Mouse (Mus musculus) cerebral cortex, adult 2 months (tissue): Measurements from ENCODE around the gene Clybl.

Experiments used
- WGBS: fragments of 180-500 bp; shearing (Covaris S2); methylation state at CpG from one replicate; pipeline ENCODE4 v1.1.7; 2018; 5-methylcytosine and 5-hydroxymethylcytosine counted together

The Clybl gene

GRCm38 (mm10) chr14:122359136-122359905 lies 177.8 kb downstream of the Clybl start:
- WGBS, result 60% methylated on average over 23 of the region's 23 CpGs

DNA sequence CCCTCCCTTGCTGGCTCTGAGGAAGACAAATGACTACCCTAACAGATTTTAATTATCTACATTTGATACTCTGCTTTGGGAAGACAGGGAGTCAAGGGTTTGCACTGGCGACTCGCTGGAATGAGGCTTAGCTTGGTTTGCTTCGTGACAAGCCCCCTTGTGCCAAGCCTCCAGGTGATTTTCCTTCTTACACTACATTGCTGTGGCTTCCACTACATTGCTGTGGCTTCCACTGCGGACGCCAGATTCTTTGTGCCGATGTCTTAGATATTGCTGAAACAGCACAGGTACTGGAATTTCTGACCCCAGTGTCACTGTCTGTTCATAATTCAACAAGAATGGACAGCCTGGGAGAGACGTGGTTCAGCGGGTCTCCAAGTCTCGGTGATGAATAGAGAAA lies 180.3 kb downstream of the Clybl start:
- WGBS, result 94% methylated on average over 9 of the region's 9 CpGs

DNA sequence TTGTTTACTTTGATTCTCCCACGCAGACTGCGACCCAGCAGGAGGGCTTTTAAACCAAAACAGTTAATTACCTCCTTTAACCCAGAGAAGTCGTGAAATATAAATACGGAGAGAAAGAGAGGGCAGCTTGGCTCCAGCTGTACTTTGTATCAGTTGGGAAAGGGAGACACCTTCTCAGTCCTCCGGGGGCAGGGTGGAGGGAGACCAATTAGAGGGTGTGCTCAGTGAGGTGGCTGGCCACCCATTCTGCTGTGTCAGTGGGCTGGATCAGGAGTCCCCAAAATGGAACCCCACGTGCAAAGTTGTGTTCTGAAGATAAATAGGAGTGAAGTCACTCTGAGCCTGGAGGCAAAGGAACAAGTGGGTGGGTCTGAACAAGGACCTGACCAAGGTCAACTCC lies 181.7 kb downstream of the Clybl start:
- 45% methylated on average over 6 of the region's 6 CpGs for WGBS

DNA sequence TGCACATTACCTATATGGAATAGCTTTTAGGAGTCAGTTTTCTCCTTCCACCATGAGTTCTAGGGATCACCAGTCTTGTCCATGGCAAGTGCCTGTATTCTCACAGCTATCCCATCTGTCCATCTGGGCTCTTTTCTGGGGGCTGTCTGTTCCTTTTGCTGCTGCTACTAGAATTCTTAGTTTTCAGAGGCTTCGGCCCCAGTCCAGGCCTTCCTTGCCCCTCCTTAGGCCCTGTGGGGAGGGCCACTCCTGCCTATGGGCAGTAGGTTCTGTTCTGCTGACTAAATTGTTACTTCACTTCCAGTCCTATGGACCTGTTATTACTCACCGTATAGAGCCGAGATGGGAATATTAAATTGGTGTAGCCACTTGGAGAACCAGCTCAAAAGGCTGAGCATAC lies 182.5 kb downstream of the Clybl start:
- 98% methylated on average over 3 of the region's 3 CpGs for WGBS

- 65% methylated on average over 28 of the region's 28 CpGs for WGBS
These were observed 185.9 kb downstream of the Clybl start for GRCm38 (mm10) chr14:122367252-122367868.

- WGBS, result 76% methylated on average over 3 of the region's 3 CpGs
These were observed 186.4 kb downstream of the Clybl start for GRCm38 (mm10) chr14:122367882-122368418.

DNA sequence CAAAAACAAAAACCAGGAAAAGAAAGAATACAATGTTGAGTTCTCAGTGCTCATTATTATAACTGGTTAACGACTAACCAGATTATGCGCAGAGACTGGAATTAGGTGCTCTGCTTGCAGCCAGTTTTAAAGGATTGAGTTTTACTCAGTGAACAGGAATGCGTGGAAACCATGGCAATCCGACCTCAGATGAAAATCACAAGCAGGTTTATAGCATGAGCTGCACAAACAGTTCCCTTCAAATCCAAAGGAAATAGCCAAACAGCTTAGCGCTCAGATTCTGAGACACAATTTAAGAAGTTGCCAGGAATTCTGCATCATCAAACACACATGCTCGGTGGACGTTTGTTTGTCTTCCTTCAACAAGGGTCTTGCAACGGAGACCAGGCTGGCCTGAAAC lies 187.0 kb downstream of the Clybl start:
- WGBS, result 72% methylated on average over 8 of the region's 8 CpGs

GRCm38 (mm10) chr14:122371979-122372378 lies 190.5 kb downstream of the Clybl start:
- 81% methylated on average over 5 of the region's 5 CpGs for WGBS

GRCm38 (mm10) chr14:122373458-122373857 lies 192.0 kb downstream of the Clybl start:
- WGBS, result 32% methylated on average over 19 of the region's 19 CpGs

- WGBS, result 29% methylated on average over 9 of the region's 9 CpGs
These were observed 192.9 kb downstream of the Clybl start for GRCm38 (mm10) chr14:122374285-122374997.

GRCm38 (mm10) chr14:122375070-122375811 lies 193.7 kb downstream of the Clybl start:
- 82% methylated on average over 12 of the region's 12 CpGs for WGBS

GRCm38 (mm10) chr14:122376482-122377143 lies 195.1 kb downstream of the Clybl start:
- WGBS, result 70% methylated on average over 9 of the region's 9 CpGs

DNA sequence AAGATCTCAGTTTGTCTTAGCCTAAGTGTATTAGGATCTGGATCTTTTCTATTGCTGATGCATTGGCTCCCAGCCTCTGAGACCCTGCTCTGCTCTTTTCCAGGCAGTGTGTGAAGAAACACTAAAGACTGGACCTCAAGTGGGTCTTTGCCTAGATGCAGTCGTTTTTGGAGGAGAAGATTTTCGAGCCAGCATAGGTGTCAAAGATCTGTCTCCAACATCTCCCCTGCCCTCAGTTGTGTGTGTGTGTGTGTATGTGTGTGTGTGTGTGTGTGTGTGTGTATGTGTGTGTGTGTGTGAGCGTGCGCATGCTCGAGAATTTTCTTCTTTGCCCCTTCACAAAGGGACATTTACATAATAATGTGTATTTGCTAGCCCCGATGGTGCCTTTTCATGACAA lies 196.2 kb downstream of the Clybl start:
- WGBS, result 82% methylated on average over 6 of the region's 6 CpGs

GRCm38 (mm10) chr14:122379076-122379475 lies 197.6 kb downstream of the Clybl start:
- 96% methylated on average over 9 of the region's 9 CpGs for WGBS

DNA sequence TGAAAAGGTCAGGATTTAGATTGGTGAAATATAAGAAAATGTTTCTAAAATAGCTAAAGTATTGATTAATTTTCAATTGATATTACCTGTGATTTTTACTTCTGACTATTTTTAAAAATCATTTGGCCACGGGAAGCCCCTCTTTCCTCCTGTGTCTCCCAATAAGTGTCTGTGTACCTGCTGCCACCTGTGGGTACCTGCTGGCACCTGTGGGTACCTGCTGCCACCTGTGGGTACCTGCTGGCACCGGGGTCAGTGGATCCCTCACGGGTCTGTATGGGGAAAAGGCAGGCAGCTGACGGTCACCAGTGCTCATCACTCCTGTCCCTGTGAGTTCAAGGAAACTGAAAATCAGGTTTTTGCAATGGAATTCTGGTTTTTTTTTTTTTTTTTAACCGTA lies 198.5 kb downstream of the Clybl start:
- WGBS, result 94% methylated on average over 5 of the region's 5 CpGs

- 70% methylated on average over 15 of the region's 15 CpGs for WGBS
These were observed 199.7 kb downstream of the Clybl start for GRCm38 (mm10) chr14:122380896-122381845.

- WGBS, result 89% methylated on average over 5 of the region's 5 CpGs
These were observed 200.8 kb downstream of the Clybl start for GRCm38 (mm10) chr14:122382281-122382680.

- WGBS, result 89% methylated on average over 6 of the region's 6 CpGs
These were observed 202.4 kb downstream of the Clybl start for GRCm38 (mm10) chr14:122383931-122384330.

- 42% methylated on average over 21 of the region's 21 CpGs for WGBS
These were observed 203.1 kb downstream of the Clybl start for GRCm38 (mm10) chr14:122384447-122385237.
